Mouse (Mus musculus) liver, embryonic 13.5 days (tissue): ENCODE measurements around the gene Cd81. TPM values are rescaled to one million over a fixed set of nuclear protein-coding genes. Genes with fewer than 3 reads are reported as not detected.

ENCODE experiments used
- ATAC-seq: fragments of 200-750 bp; cut with Nextera tagmentation; 2 replicates; pipeline ENCODE4 v1.8.0; 2017; ENCODE audit warnings: low read depth, mild to moderate bottlenecking, moderate number of reproducible peaks, moderate library complexity
- DNase-seq: peaks from one replicate; pipeline ENCODE4 v3.0.0; 2022
- H3K27ac ChIP-seq: fragments of 300-500 bp; sonication (generic); 2 replicates; pipeline ENCODE4 v1.5.1; 2015; ENCODE audit warnings: moderate library complexity, mild to moderate bottlenecking, inconsistent platforms
- H3K27me3 ChIP-seq: fragments of 300-500 bp; sonication (generic); 2 replicates; pipeline ENCODE4 v1.6.1; 2015; ENCODE audit warnings: mild to moderate bottlenecking, inconsistent platforms
- H3K36me3 ChIP-seq: fragments of 300-500 bp; sonication (generic); 2 replicates; pipeline ENCODE4 v1.6.1; 2015; ENCODE audit warnings: mild to moderate bottlenecking, inconsistent platforms
- H3K4me1 ChIP-seq: fragments of 300-500 bp; sonication (generic); replicated peaks from 2 replicates; pipeline ENCODE4 v1.6.1; 2015; ENCODE audit warnings: inconsistent platforms
- H3K4me2 ChIP-seq: fragments of 300-500 bp; sonication (generic); 2 replicates; pipeline ENCODE4 v1.6.1; 2015; ENCODE audit warnings: inconsistent platforms, mild to moderate bottlenecking, moderate library complexity
- H3K4me3 ChIP-seq: fragments of 300-500 bp; sonication (generic); replicated peaks from 2 replicates; pipeline ENCODE4 v1.5.1; 2015; ENCODE audit warnings: mild to moderate bottlenecking, inconsistent platforms
- H3K9ac ChIP-seq: fragments of 300-500 bp; sonication (generic); 2 replicates; pipeline ENCODE4 v1.6.1; 2015; ENCODE audit warnings: mild to moderate bottlenecking, inconsistent platforms
- H3K9me3 ChIP-seq: fragments of 300-500 bp; sonication (generic); replicated peaks from 2 replicates; pipeline ENCODE4 v1.6.1; 2016; ENCODE audit warnings: inconsistent platforms
- WGBS: fragments of 180-500 bp; shearing (Covaris S2); methylation state at CpG from one replicate; pipeline ENCODE4 v1.1.7; 2015; ENCODE audit not compliant: insufficient replicate concordance; 5-methylcytosine and 5-hydroxymethylcytosine counted together
- polyA plus RNA-seq: library from polyadenylated mRNA; unstranded; fragments of >200 nt; fragmentation: Nextera tagmentation; extraction: Ambion mirVana; gene quantifications from 2 replicates; pipeline ENCODE4 v1.2.1, GENCODE M21; 2015

Gene Cd81
- 130 and 131 TPM in 2 replicates for polyA plus RNA-seq

DNA sequence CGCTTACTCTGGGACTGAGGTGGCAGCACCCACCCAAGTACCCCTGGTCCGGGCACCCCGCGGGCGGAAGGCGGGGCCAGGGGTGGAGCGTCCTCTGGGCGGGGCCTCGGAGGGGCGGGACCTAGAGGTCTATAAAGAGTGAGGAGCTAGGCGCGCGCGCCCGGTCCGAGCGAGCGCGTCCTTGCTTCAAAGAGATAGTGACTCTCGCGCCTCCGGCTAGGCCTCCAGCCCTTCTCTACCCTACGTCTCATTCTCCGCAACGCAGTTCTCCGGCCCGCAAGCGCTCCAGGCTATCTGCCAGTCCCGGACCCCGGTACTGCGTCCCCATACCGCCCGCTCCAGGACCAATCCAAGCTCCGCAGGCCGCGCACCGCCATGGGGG lies at the start of gene Cd81:
TSS of gene Cd81 (plus strand) at position 114 of the 382 bp plus-strand sequence.
- WGBS: under 1% methylated on average over 37 of the region's 37 CpGs
- peak; percentile 82 for ATAC-seq
- H3K4me1 ChIP-seq: peaks cover 67% of the 10 kb centered on the region

DNA sequence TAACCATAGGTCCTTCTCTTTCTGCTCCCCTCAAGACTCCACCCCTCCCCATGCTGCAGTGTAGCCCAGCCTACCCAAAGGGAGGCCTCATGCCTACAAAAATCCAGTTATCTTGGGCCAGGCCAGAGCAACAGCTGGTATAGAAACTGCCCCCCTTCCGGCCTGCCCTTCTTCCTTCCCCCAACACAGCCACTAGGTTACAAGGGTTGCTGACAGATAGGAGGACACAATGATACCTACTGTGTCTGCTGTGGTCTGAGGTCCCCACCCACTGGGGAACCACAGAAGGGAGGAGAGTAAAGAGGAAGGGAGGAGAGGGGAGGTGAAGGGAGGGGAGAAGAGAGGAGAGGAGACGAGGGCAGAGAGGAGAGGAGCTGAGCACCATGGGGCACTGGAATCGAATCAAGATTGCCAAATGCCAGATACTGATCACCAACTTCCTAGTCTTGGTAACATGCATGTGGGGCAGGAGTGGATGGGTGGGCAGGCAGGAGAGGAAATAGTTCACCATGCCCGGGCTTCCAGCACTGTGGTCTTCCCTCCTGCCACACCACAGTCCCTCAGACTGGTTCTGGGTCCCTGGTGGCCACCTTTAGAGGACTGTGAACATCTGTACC lies 47.7 kb upstream of the Cd81 start, which contains the start of gene Tspan32:
TSS of gene Tspan32 (plus strand) at position 320 of the 617 bp plus-strand sequence.
- Histone ChIP-seq H3K4me3 (peak within 1 kb of the TSS; percentile 74), H3K27me3 (no peaks in the 10 kb centered on the region), H3K4me1 (peaks cover 78% of the 10 kb centered on the region), H3K27ac (peak within 1 kb of the TSS; percentile 100), H3K9ac (peak within 1 kb of the TSS; percentile 93), H3K4me2 (peak within 1 kb of the TSS; percentile 92), H3K9me3 (no peaks in the 10 kb centered on the region), H3K36me3 (peaks cover 30% of the 10 kb centered on the region)
- DNase-seq (peak; percentile 79), ATAC-seq (peak; percentile 69)
- 23% methylated on average over 4 of the region's 4 CpGs for WGBS

More for the DNA sequence above, at the start of gene Cd81:
- no peaks in the 10 kb centered on the region for H3K36me3 ChIP-seq
- no peaks in the 10 kb centered on the region for H3K27me3 ChIP-seq
- no peaks in the 10 kb centered on the region for H3K9me3 ChIP-seq
- H3K9ac ChIP-seq: peak within 1 kb of the TSS; percentile 83
- H3K4me2 ChIP-seq: peak within 1 kb of the TSS; percentile 95
- peak within 1 kb of the TSS; percentile 89 for H3K27ac ChIP-seq
- DNase-seq: peak; percentile 77
- H3K4me3 ChIP-seq: peak within 1 kb of the TSS; percentile 79

DNA sequence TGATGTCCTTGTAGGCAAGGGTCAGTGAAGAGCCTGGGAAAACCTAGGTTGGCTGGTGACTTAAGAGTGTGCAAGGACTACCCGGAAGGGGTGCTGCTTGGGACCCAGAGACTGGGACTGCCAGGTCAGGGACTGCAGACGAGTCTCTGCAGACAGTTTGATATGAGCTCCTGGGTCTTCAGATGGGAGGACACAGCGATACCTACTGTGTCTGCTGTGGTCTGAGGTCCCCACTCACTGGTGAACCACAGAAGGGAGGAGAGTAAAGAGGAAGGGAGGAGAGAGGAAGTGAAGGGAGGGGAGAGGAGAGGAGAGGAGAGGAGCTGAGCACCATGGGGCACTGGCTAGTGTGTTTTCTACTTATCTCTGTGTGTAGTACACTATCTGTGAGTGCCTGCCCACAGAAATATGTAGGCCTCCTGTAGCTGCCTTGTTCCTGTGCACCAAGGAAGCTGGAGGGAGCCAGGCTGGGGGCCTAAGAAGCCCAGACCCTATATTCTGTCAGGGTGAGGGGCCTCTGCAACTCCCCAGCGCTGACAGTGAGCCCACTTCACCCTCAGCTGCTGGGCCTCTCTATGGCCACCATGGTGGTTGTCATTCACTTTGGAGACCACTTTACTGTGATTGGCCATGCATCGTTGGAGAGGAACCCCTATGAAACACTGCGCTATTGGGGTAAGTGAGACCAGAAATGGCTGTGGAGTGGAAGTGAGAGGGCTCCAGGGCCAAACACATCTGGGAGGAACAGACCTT lies 47.0 kb upstream of the Cd81 start:
- peak overlapping the region; percentile 93 for H3K9ac ChIP-seq

DNA sequence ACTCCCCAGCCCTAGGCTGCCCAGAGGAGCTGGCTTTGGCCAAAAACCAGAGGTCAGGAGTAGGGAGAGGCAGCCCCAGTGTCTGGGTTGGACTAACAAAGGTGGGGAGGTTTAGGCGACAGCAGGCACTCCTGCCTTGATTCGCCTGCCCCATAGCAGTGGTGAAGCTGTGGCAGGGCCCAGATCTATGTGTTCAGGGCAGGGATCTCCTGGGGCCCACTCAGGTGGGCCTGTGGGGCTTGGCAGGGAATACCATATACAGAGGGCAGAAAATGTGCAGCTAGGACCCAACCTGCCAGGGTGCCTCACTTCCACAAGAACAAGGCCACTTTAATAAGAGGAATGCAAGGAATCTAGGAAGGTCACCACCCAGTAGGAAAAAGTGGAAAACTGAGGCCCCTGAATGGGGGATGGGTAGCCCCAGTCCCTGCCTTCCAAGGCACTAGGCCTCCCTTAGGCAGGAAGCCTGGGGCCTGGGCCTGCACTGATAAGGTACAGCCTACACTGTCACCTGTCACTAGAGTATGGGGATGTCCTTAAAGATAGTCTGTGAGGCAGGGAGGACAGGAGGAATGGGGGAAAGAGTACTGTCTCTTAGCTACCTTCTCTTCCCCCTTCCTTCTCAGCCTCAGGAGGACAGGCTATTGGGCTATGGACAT lies 46.3 kb upstream of the Cd81 start:
- Histone ChIP-seq H3K27me3 (no peaks in the 10 kb centered on the region), H3K4me1 (peaks cover 92% of the 10 kb centered on the region), H3K4me3 (peak overlapping the region; percentile 74), H3K36me3 (peaks cover 41% of the 10 kb centered on the region), H3K9ac (peak overlapping the region; percentile 93), H3K27ac (peak overlapping the region; percentile 100), H3K9me3 (no peaks in the 10 kb centered on the region), H3K4me2 (peak overlapping the region; percentile 92)
- DNase-seq: peak; percentile 88
- WGBS: 18% methylated on average over 2 of the region's 2 CpGs
- ATAC-seq: peak; percentile 83

More for the DNA sequence above, 47.0 kb upstream of the Cd81 start:
- H3K4me3 ChIP-seq: peak overlapping the region; percentile 74
- H3K9me3 ChIP-seq: no peaks in the 10 kb centered on the region
- no peaks in the 10 kb centered on the region for H3K27me3 ChIP-seq
- H3K4me1 ChIP-seq: peaks cover 85% of the 10 kb centered on the region
- H3K4me2 ChIP-seq: peak overlapping the region; percentile 92
- DNase-seq: peak; percentile 74
- peak; percentile 75 for ATAC-seq
- peak overlapping the region; percentile 100 for H3K27ac ChIP-seq
- 14% methylated on average over 6 of the region's 6 CpGs for WGBS
- peaks cover 36% of the 10 kb centered on the region for H3K36me3 ChIP-seq

DNA sequence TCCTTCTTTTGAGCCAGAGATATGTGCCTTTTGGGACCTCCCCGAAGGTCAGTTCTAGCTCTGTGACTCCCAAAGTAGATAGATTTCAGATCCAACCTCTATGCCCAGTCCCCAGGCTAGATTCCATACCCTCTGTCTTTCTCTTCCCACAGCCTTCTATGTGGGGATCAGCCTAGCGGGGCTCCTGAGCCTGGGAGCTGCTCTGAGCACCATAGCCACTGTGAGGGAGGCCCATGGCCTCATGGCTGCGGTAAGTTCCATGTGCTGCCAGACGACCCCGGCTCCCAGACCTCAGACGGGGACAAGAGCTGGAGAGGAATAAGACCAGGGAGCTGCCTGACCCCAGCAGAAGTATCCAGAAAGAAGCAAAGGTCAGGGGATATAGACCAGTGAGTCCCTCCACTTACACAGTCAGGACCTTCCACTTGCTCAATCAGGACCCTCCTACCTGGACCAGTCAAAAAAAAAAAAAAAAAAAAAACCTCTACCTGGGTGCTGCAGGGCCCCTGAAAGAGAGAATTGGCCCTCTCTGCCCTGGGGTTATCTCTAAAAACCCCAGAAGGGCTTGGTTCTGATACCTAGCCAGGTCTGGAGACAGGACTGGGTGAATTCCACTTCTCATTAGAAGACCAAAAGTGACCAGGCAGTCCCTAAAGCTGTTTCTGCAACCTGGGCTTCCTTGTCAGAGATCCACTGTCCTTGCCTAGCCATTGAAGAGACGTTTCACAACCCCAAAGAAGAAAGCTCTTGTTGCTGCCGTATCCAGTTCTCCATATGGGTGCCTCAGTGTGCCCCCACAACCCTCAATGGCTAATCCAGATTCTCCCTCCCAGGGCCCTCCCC lies 45.6 kb upstream of the Cd81 start:
- peak overlapping the region; percentile 74 for H3K4me3 ChIP-seq
- 21% methylated on average over 8 of the region's 8 CpGs for WGBS
- H3K4me2 ChIP-seq: peak overlapping the region; percentile 92
- H3K27me3 ChIP-seq: no peaks in the 10 kb centered on the region
- peak overlapping the region; percentile 100 for H3K27ac ChIP-seq
- H3K36me3 ChIP-seq: peaks cover 41% of the 10 kb centered on the region
- no peak for DNase-seq
- ATAC-seq: no peak
- no peaks in the 10 kb centered on the region for H3K9me3 ChIP-seq
- H3K4me1 ChIP-seq: peaks cover 89% of the 10 kb centered on the region
- H3K9ac ChIP-seq: peak overlapping the region; percentile 93

DNA sequence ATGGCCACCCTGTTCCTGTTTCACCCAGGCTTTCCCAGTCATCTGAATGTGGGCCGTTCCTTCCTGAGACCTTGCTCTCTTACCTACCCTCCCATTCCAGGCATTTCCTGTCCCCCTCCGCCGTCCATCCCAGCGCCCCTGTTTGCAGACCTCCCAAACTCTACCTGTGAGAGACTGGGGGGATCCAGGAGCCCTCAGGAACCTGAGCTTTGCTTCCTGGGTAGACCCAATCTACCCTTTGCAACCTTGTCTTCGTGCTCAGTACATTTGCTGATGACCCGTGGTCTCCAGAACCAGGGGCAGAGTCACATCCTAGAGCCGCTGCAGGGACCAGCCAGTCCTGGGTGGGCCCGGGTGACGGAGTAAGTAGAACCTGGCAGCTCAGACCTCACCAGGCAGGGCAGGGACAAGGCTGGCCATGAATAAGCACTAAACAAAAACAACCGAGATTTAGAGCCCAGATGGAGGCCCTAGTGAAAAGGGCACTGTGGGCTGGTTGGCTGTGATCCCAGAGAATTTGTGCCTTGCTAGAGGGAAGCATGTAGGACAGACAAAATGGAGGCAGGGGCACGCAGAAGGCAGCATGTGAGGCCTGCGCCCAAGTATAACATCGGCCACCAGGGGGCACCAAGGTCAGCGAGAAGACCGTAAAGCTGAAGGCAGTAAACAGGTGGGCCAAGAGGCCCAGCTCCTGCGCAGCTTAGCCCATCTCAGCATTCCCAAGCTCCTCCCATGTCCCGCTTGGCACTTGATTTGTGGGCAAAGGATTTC lies 44.8 kb upstream of the Cd81 start:
- ATAC-seq: peak; percentile 37
- Histone ChIP-seq H3K4me1 (peaks cover 85% of the 10 kb centered on the region), H3K4me3 (peak overlapping the region; percentile 74), H3K9me3 (no peaks in the 10 kb centered on the region), H3K27ac (peak overlapping the region; percentile 100), H3K9ac (peak overlapping the region; percentile 93), H3K36me3 (peaks cover 41% of the 10 kb centered on the region), H3K27me3 (no peaks in the 10 kb centered on the region), H3K4me2 (peak overlapping the region; percentile 92)
- DNase-seq: peak; percentile 90
- 12% methylated on average over 17 of the region's 17 CpGs for WGBS

DNA sequence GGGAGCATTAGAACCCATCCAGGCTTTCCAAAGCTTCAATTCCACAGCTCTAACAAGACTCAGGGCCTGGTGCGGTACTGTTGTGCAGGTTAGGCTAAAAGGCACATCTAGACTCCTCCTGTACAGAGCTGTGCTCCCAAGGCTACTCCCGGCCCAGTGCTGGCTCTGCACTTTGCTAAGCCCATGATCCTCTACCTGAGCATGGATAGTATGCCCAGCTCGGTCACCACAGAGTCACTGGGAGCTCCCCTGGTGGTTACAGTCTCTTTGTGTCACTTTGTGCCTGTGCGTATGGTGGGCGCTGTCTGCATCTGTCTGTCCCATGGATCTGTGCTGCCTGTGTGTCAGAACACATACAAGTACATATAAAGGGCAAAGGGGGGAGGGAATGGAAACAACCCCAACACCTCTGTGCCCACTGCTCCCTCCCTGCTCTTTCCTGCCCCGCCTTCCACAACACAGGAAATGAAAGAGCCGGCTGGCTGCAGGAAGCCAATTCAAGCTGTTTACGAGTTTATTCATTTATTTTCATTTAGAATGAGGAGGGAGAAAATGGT lies 44.1 kb upstream of the Cd81 start:
- ATAC-seq (no peak), DNase-seq (no peak)
- WGBS: 36% methylated on average over 8 of the region's 8 CpGs
- Histone ChIP-seq H3K9ac (peak overlapping the region; percentile 93), H3K4me2 (peak overlapping the region; percentile 92), H3K4me3 (peak overlapping the region; percentile 74), H3K4me1 (peaks cover 83% of the 10 kb centered on the region), H3K9me3 (no peaks in the 10 kb centered on the region), H3K36me3 (peaks cover 41% of the 10 kb centered on the region), H3K27me3 (no peaks in the 10 kb centered on the region), H3K27ac (peak overlapping the region; percentile 100)

DNA sequence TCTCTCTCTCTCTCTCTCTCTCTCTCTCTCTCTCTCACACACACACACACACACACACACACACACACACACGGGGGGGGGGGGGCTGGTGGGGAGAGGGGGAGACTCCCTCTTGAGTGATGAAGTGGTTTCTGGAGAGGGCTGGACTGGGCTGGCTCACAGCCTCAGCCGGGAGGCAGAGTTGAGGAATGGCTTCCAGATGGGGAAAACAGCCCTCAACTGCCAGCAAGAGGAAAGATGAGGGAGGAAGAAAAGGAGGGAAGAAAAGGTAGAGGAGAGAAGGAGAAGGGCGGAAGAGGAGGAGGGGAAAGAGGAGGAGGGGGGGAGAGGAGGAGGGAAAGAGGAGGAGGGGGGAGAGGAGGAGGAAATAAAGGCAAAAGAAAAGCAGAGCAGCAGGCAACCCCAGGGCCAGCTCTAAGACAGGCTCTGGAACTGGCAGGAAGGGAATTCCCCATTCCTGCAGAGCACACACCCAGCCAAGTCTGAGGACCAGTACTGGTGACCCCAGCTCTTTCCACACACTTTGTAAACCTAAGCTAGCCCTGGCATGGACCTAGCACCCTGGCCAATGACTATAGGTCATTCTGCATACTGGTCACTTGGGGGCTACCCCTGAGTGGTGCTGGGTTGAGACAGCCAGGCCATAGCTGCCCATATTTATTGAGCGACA lies 43.4 kb upstream of the Cd81 start:
- DNase-seq: no peak
- H3K4me3 ChIP-seq: peak overlapping the region; percentile 74

DNA sequence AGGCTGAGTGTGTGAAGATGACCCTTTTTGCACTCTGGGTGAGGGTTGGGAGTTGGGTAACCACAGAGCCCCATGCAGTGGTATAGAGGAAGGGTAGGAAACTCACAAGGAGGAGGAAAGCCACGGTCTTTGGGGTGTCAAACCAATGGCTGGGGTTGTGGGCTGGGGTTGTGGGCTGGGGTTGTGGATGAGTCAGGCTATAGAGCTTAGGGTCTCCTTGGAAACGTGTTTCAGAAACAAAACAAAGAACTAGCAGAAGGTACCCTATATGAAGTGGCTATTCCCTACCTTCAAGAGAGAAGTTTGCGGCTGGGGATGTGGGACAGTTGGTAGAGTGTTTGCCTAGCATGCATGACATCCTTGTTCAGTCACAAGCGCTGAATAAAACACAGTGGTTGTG lies 42.5 kb upstream of the Cd81 start:
- Histone ChIP-seq H3K4me1 (peaks cover 81% of the 10 kb centered on the region), H3K4me3 (no peak overlapping the region), H3K4me2 (peak overlapping the region; percentile 92; the same call in 1 of the 2 replicates), H3K9ac (no peak overlapping the region), H3K27me3 (no peaks in the 10 kb centered on the region), H3K36me3 (peaks cover 41% of the 10 kb centered on the region), H3K27ac (peak overlapping the region; percentile 100), H3K9me3 (no peaks in the 10 kb centered on the region)
- DNase-seq: no peak
- 70% methylated on average over 4 of the region's 4 CpGs for WGBS
- no peak for ATAC-seq

More for the DNA sequence above, 43.4 kb upstream of the Cd81 start:
- Histone ChIP-seq H3K27ac (peak overlapping the region; percentile 100), H3K9me3 (no peaks in the 10 kb centered on the region), H3K9ac (peak overlapping the region; percentile 93), H3K4me2 (peak overlapping the region; percentile 92), H3K27me3 (no peaks in the 10 kb centered on the region), H3K36me3 (peaks cover 41% of the 10 kb centered on the region), H3K4me1 (peaks cover 82% of the 10 kb centered on the region)
- ATAC-seq: no peak
- 64% methylated on average over 3 of the region's 4 CpGs for WGBS
